Mouse (Mus musculus) layer of hippocampus, adult 2 months (tissue): ENCODE data around the gene Foxl1. TPM values are rescaled to one million over a fixed set of nuclear protein-coding genes. Genes with fewer than 3 reads are reported as not detected.
"Not testable (repeated sequence)": the region's sequence is repeated elsewhere in the genome, so short reads cannot be mapped to it uniquely, and the experiment has no call there.

Source experiments
- DNase-seq, 2 experiments: peaks; one replicate each; pipeline ENCODE4 v3.0.0; 2022; ENCODE audit warnings: low spot score in 2 of 2
- H3K27ac ChIP-seq: fragments of 200-600 bp; 2 replicates; pipeline ENCODE4 v1.8.1; 2022
- H3K4me3 ChIP-seq: fragments of 200-600 bp; 2 replicates; pipeline ENCODE4 v1.8.1; 2022; ENCODE audit warnings: mild to moderate bottlenecking
- CTCF ChIP-seq: fragments of 200-600 bp; conservative IDR thresholded peaks from 2 replicates; pipeline ENCODE4 v1.8.1; 2022; ENCODE audit warnings: antibody characterized with exemption, mild to moderate bottlenecking, moderate library complexity
- total RNA-seq, 2 experiments: library from RNA; stranded (reverse); gene quantifications; 2 replicates each; pipeline ENCODE4 v1.2.3; 2021

Gene Foxl1
- total RNA-seq, 2 experiments from 2014 or later = 0.13 TPM; not detected in 1

- Histone ChIP-seq H3K27ac (no peak overlapping the region), H3K4me3 (no peak overlapping the region)
- TF ChIP-seq CTCF = no peak
- DNase-seq = no peak
These were observed 6.8 kb downstream of the Foxl1 start for GRCm38 (mm10) chr8:121134512-121134911.

GRCm38 (mm10) chr8:121136856-121137255 lies 9.1 kb downstream of the Foxl1 start:
- no peak overlapping the region for H3K4me3 ChIP-seq
- no peak for DNase-seq
- H3K27ac ChIP-seq = no peak overlapping the region
- peak; percentile 24 for TF ChIP-seq CTCF

- not testable (repeated sequence) for DNase-seq, H3K27ac ChIP-seq, H3K4me3 ChIP-seq
These were observed 17.9 kb downstream of the Foxl1 start for GRCm38 (mm10) chr8:121145457-121146134.

DNA sequence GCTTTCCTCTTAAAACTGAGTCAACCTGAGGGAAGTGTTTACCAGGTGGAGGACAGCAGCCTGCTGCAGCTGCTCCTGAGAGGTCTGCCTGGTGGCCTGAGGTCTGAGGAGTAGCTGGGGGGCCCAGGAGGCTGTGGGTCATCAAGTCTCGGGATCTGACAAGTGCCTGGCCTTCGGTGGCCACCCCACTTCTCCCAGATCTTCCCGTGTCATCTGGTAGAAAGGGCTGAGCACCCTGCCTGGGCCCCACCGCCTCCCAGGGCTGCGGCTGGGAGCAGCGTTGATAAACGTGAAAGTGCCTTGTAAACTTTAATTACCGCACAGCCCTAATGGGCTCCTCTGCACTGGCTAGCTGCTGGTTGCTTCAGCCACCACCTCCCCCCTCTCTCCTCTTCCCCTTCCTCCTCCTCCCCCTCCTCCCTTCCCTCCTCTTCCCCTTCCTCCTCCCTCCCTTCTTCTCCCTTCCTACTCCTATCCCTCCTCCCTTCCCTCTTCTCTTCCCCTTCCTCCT lies 20.9 kb downstream of the Foxl1 start:
- no peak for DNase-seq
- no peak for TF ChIP-seq CTCF
- Histone ChIP-seq H3K27ac (no peak overlapping the region), H3K4me3 (no peak overlapping the region)

DNA sequence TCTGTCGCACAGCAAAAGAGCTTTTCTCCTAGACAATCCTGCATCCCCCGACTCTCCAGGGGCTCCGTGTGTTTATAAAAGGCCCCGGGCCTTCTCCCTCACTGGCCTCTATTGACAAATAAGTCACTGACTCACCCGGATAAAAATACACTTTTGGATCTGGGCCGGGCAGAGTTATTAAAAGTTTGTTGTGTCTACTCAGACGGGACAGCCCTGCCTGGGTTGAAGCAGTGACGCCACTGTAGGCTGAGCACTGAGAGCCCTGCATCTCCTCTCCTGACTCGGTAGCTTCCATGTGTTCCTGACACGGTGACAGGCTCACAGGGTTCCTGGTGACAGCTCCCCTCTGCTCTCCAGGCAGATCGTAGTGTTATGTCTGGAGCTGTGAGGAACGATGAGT lies 24.7 kb downstream of the Foxl1 start:
- no peak overlapping the region for H3K4me3 ChIP-seq
- DNase-seq = no peak
- no peak overlapping the region for H3K27ac ChIP-seq
- TF ChIP-seq CTCF = no peak

DNA sequence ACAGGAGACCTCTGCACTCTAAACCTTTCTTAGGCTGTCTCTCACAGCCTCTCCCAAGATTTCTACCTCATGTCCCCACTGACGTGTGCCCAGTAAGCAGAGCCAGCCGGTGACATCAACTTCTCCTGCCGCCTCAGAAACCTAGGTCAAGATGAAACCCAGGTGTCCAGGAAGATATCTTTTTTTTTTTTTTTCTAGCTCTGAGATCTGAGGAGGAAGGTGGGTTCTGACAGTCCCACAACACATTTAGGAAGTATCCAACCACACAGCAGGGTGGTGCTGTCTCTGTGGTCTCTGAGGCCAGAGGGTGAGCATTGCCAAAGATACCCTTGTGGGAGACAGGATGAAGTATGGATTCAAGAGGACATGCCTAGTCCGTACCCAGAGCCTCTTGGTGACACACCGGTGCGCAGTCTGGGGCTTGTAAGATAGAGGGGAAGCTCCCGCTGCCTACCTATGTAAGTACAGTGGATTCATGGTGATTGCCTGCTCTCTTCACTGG lies 29.3 kb downstream of the Foxl1 start:
- Histone ChIP-seq H3K27ac (no peak overlapping the region), H3K4me3 (no peak overlapping the region)
- TF ChIP-seq CTCF = no peak
- DNase-seq = no peak

GRCm38 (mm10) chr8:121158812-121159211 lies 31.1 kb downstream of the Foxl1 start:
- H3K4me3 ChIP-seq = no peak overlapping the region
- DNase-seq = no peak

DNA sequence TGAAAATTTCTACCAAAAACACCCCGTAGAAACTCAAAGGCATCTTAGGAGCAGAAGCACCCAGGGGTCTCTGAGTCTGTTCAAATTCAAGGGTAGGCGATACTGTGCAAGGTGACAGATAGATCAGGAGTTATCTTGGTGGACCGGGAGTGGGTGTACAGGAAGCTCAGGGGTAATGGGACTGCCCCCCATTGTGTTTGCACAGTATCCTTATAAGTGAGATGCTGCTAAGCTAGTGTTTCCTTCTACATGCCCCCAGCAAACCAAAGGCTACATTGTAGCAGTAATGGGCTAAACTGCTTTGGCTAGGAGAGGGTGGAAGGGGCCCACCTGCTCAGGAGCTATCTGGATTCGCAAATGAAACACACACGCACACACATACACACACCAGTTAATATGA lies 33.7 kb downstream of the Foxl1 start:
- no peak overlapping the region for H3K27ac ChIP-seq
- TF ChIP-seq CTCF = no peak
- no peak overlapping the region for H3K4me3 ChIP-seq
- no peak for DNase-seq

More at GRCm38 (mm10) chr8:121158812-121159211, 31.1 kb downstream of the Foxl1 start:
- no peak overlapping the region for H3K27ac ChIP-seq
- no peak for TF ChIP-seq CTCF

DNA sequence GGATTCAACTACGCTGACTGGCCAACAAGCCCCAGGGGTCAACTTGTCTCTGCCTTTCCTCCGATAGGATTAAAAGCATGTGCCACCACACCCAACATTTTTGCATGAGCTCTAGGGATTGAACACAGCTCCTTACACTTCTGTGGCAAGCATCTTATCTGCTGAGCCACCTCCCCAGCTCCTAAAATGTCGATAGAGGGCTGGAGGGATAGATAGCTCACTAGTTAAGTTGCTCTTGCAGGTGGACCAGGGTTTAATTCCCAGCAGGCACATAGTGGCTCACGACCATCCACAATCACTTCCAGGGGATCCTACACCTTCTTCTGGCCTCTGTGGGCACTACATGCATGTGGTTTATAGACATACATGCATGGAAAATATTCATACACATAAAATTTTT lies 34.7 kb downstream of the Foxl1 start:
- Histone ChIP-seq H3K4me3 (no peak overlapping the region), H3K27ac (no peak overlapping the region)
- no peak for DNase-seq
- TF ChIP-seq CTCF = no peak

DNA sequence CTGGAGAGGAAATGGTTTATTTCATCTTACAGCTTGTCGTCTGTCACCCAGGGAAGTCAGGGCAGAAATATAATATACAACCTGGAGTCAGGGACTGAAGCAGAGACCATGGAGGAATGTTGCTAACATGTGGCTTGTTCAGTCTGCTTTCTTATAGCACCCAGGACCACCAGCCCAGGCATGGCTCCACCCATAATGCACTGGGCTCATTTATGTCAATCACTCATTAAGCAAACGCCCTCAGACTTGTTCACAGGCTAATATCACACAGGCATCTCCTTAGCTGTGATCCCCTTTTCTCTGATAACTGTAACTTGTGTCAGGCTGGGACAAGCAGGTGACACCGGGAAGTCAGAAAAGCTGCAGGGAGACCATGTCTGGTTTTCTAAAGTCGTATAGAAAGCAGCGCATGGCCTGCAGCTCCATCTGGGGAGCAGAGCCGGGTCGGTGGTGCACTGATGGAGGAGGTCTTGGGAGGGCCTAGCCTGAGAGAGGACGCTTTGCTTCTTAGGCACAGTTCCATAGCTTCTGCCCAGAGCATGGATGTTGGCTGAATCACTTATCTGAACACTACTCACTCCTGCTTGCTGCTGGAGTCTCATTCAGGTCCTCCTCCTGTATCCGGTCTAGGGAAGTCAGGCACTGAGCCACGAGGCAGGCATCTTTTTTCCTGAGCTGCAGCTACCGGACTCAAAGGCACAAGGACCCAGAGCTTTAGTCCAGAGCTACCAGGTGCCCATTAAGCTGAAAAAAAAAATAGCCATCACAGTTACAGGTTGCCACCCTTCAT lies 35.4 kb downstream of the Foxl1 start:
- H3K4me3 ChIP-seq = no peak overlapping the region

DNA sequence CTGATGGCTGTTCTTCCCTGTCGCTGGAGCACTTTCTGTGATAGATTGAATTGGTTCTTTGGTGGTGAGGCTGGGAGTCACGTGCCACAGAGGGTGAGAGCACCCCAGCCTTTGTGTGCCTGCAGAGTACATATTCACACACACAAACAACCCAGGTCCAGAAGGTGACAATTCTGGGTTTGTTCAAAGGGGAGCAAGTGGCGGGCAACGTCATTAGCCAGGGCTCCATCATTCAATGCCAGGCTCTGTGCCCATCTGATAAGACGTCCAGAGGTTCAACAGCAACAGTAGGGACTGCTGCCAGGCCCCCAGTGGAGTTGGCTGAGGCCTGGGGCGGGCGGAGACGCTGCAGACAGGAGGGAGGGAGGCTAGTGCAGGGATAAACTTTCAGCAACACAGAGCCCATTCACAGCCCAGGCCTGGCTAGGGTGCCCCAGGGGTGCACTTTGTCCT lies 36.3 kb downstream of the Foxl1 start:
- no peak overlapping the region for H3K27ac ChIP-seq
- no peak for DNase-seq
- TF ChIP-seq CTCF = no peak

More for the DNA sequence above, 35.4 kb downstream of the Foxl1 start:
- H3K27ac ChIP-seq = no peak overlapping the region
- no peak for DNase-seq
- no peak for TF ChIP-seq CTCF

GRCm38 (mm10) chr8:121168033-121168432 lies 40.3 kb downstream of the Foxl1 start:
- TF ChIP-seq CTCF = no peak
- no peak overlapping the region for H3K27ac ChIP-seq
- H3K4me3 ChIP-seq = no peak overlapping the region
- no peak for DNase-seq

More for the DNA sequence above, 36.3 kb downstream of the Foxl1 start:
- H3K4me3 ChIP-seq = no peak overlapping the region

DNA sequence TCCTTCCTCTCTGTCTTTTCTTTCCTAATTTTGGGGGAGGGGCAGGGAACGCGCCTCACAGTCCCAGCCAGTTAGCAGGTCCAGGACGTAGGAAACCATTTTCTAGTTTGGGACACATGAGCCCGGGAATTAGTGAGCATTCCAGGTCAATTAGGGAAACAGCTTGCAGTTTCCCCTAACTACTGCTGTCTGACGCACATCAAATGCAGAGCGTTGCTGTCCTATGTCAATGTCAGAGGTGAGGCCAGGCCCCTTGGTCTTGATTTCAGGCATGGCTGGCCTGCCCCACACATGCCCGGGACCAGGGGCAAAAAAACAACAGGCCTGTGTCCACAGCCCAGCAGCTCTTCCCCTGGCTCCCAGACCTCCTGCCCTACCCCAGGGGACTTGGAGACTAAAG lies 42.4 kb downstream of the Foxl1 start:
- TF ChIP-seq CTCF = no peak
- Histone ChIP-seq H3K27ac (no peak overlapping the region), H3K4me3 (no peak overlapping the region)
- DNase-seq = no peak
